Mouse (Mus musculus): ENCODE measurements at regions not wholly inside any gene's neighbourhood (a gene's known extent, or its start where the extent isn't known, plus 50 kb on each side); places are given as distances from the start of the nearest gene placed in this dataset.
A peak's percentile ranks its signal among the peaks of the same experiment; 100 is the strongest.
"Not testable (repeated sequence)": the region's sequence is repeated elsewhere in the genome, so short reads cannot be mapped to it uniquely, and the experiment has no call there.

GRCm38 (mm10) chr13:39566491-39566890, 605.8 kb upstream of the Slc35b3 start:
- DNase-seq = no peak

GRCm38 (mm10) chr13:39537724-39538440, 577.2 kb upstream of the Slc35b3 start:
- no peak for DNase-seq

GRCm38 (mm10) chr13:39526469-39526868, 565.8 kb upstream of the Slc35b3 start:
- DNase-seq = no peak

- DNase-seq = no peak
These were observed 563.2 kb upstream of the Slc35b3 start for GRCm38 (mm10) chr13:39523856-39524301.

- DNase-seq = no peak
These were observed 562.7 kb upstream of the Slc35b3 start for GRCm38 (mm10) chr13:39523246-39523850.

GRCm38 (mm10) chr13:39520846-39521245, 560.2 kb upstream of the Slc35b3 start:
- DNase-seq = no peak

GRCm38 (mm10) chr13:39516106-39516505, 555.4 kb upstream of the Slc35b3 start:
- no peak for DNase-seq

- no peak for DNase-seq
These were observed 529.1 kb upstream of the Slc35b3 start for GRCm38 (mm10) chr13:39489806-39490205.

GRCm38 (mm10) chr13:39472621-39473020, 511.9 kb upstream of the Slc35b3 start:
- no peak for DNase-seq

- no peak for DNase-seq
These were observed 481.1 kb upstream of the Slc35b3 start for GRCm38 (mm10) chr13:39441799-39442198.

GRCm38 (mm10) chr13:39440907-39441306, 480.2 kb upstream of the Slc35b3 start:
- peak; percentile 67 to 75 for DNase-seq

- no peak for DNase-seq
These were observed 479.7 kb upstream of the Slc35b3 start for GRCm38 (mm10) chr13:39440336-39440735.

- no peak for DNase-seq
These were observed 467.3 kb upstream of the Slc35b3 start for GRCm38 (mm10) chr13:39427996-39428395.

- DNase-seq = no peak
These were observed 465.3 kb upstream of the Slc35b3 start for GRCm38 (mm10) chr13:39425944-39426343.

GRCm38 (mm10) chr13:39418127-39418526, 457.5 kb upstream of the Slc35b3 start:
- no peak for DNase-seq

GRCm38 (mm10) chr13:39411471-39412251, 451.0 kb upstream of the Slc35b3 start:
- no peak for DNase-seq

- no peak for DNase-seq
These were observed 431.9 kb upstream of the Slc35b3 start for GRCm38 (mm10) chr13:39392589-39392988.

- DNase-seq = not testable (repeated sequence)
These were observed 431.5 kb upstream of the Slc35b3 start for GRCm38 (mm10) chr13:39392151-39392550.

- DNase-seq = no peak
These were observed 416.0 kb upstream of the Slc35b3 start for GRCm38 (mm10) chr13:39376677-39377076.

- DNase-seq = no peak
These were observed 415.6 kb upstream of the Slc35b3 start for GRCm38 (mm10) chr13:39376269-39376668.

- DNase-seq = no peak
These were observed 411.9 kb upstream of the Slc35b3 start for GRCm38 (mm10) chr13:39372565-39372964.

GRCm38 (mm10) chr13:39363637-39364036, 403.0 kb upstream of the Slc35b3 start:
- DNase-seq = no peak

- no peak for DNase-seq
These were observed 401.9 kb upstream of the Slc35b3 start for GRCm38 (mm10) chr13:39362536-39362935.

- DNase-seq = peak; percentile 16 to 23
These were observed 390.9 kb upstream of the Slc35b3 start for GRCm38 (mm10) chr13:39351606-39352005.
